ENCODE assay signal across 15 mouse cellular contexts in genomic region chr5:100861811-100862210, GRCm38 (mm10). TPM values are rescaled to one million over a fixed set of nuclear protein-coding genes. Genes with fewer than 3 reads are reported as not detected.
DNase-seq lines count a peak whose midpoint lies in the region; ATAC-seq and TF ChIP-seq lines count a peak whose summit lies in the region.
"Had no signal": no experiment of that assay in that cellular context is flagged by ENCODE, and none has a peak within 500 bp of the region (broad histone marks: within the 10 kb centered on the region; RNA-seq: fewer than 3 reads in every experiment).

No protein-coding gene starts in this region.

- no peak for TF ChIP-seq POLR2A in heart, adult 2 months (IDR thresholded peaks at IDR 0.05; ENCODE audit: insufficient read depth, low read depth, low read length)
- TF ChIP-seq POLR2A in small intestine, adult 2 months (IDR thresholded peaks at IDR 0.05; ENCODE audit: low read depth, low read length) = no peak

- WGBS in heart, adult 2 months = 61% methylated on average over 7 of the region's 7 CpGs
- WGBS in lung, postnatal 0 days = 79% methylated on average over 7 of the region's 7 CpGs
- WGBS in small intestine, adult 2 months = 72% methylated on average over 7 of the region's 7 CpGs

- no peaks in the 10 kb centered on the region for H3K9me3 ChIP-seq in lung, postnatal 0 days (ENCODE audit: low read length)
- H3K9me3 ChIP-seq: liver, embryonic 13.5 days; neural tube, embryonic 12.5 days had no signal

- no peak for TF ChIP-seq CTCF in heart, adult 2 months (IDR thresholded peaks at IDR 0.05)
- TF ChIP-seq CTCF in lung, postnatal 0 days (IDR thresholded peaks at IDR 0.05) = no peak
- TF ChIP-seq CTCF in small intestine, adult 2 months (IDR thresholded peaks at IDR 0.05; ENCODE audit: extremely low read depth, insufficient read length, insufficient replicate concordance, low read depth, low read length) = no peak

- H3K27ac ChIP-seq in heart, adult 2 months = peak overlapping the region; percentile 71
- no peak overlapping the region for H3K27ac ChIP-seq in lung, postnatal 0 days (ENCODE audit: low read length)
- peak overlapping the region; percentile 88 for H3K27ac ChIP-seq in small intestine, adult 2 months (ENCODE audit: insufficient read depth, low read depth, low read length)
- H3K27ac ChIP-seq: liver, embryonic 13.5 days; neural tube, embryonic 12.5 days had no signal

- TF ChIP-seq EP300 in heart, adult 2 months (IDR thresholded peaks at IDR 0.05; ENCODE audit: insufficient read depth, low read depth, low read length) = no peak
- no peak for TF ChIP-seq EP300 in lung, postnatal 0 days (IDR thresholded peaks at IDR 0.05)

- no peaks in the 10 kb centered on the region for H3K79me2 ChIP-seq in heart, adult 2 months (replicated peaks; ENCODE audit: control insufficient read depth, insufficient read depth, low read length)

- intact Hi-C loops in heart, adult 2 months (cut with DNase I) = loop anchor here (1.0 kb wide), 1 partner anchor 16 kb away; no protein-coding TSS in a partner anchor

- peaks cover 11% of the 10 kb centered on the region for H3K4me1 ChIP-seq in heart, adult 2 months (ENCODE audit: control insufficient read depth, insufficient read depth, low read length)
- H3K4me1 ChIP-seq in lung, postnatal 0 days (ENCODE audit: insufficient read depth, low read depth, low read length) = no peaks in the 10 kb centered on the region
- peaks cover 36% of the 10 kb centered on the region for H3K4me1 ChIP-seq in small intestine, adult 2 months (ENCODE audit: control insufficient read depth, insufficient read depth, insufficient read length, low read length)
- H3K4me1 ChIP-seq: neural tube, embryonic 12.5 days had no signal

- no peaks in the 10 kb centered on the region for H3K36me3 ChIP-seq in heart, adult 2 months (ENCODE audit: control insufficient read depth, insufficient read depth, low read length)
- H3K36me3 ChIP-seq in lung, postnatal 0 days (ENCODE audit: insufficient read depth, low read length) = no peaks in the 10 kb centered on the region
- H3K36me3 ChIP-seq in small intestine, adult 2 months (ENCODE audit: control insufficient read depth, insufficient read depth, low read length) = peaks cover 5% of the 10 kb centered on the region
- H3K36me3 ChIP-seq: liver, embryonic 13.5 days; neural tube, embryonic 12.5 days had no signal

- DNase-seq in heart, adult 2 months = no peak
- no peak for DNase-seq in heart, adult 18-20 months
- DNase-seq in lung, postnatal 0 days (ENCODE audit: low spot score) = no peak
- no peak for DNase-seq in lung, postnatal 25 days (ENCODE audit: low spot score)
- no peak for DNase-seq in layer of hippocampus, adult 9-11 months
- no peak for DNase-seq in cerebellum, postnatal 10 days
- DNase-seq: kidney, postnatal 14 days; liver, embryonic 13.5 days; midbrain, embryonic 14.5 days; right cerebral cortex, postnatal 25 days had no signal

- H3K4me3 ChIP-seq in heart, adult 2 months = no peak overlapping the region
- H3K4me3 ChIP-seq in lung, postnatal 0 days (ENCODE audit: low read depth, low read length) = no peak overlapping the region
- no peak overlapping the region for H3K4me3 ChIP-seq in small intestine, adult 2 months (ENCODE audit: low read depth, low read length)
- H3K4me3 ChIP-seq: liver, embryonic 13.5 days; neural tube, embryonic 12.5 days had no signal

- H3K9ac ChIP-seq in heart, adult 2 months (ENCODE audit: low read depth, low read length) = no peak overlapping the region
- H3K9ac ChIP-seq in lung, postnatal 0 days (replicated peaks; ENCODE audit: low read depth) = no peak overlapping the region
- H3K9ac ChIP-seq: liver, embryonic 13.5 days; neural tube, embryonic 12.5 days had no signal

- no peaks in the 10 kb centered on the region for H3K27me3 ChIP-seq in heart, adult 2 months (ENCODE audit: control insufficient read depth, insufficient read depth, low read length)
- H3K27me3 ChIP-seq in lung, postnatal 0 days (replicated peaks; ENCODE audit: insufficient read depth, low read length) = no peaks in the 10 kb centered on the region
- H3K27me3 ChIP-seq in small intestine, adult 2 months (ENCODE audit: control insufficient read depth, insufficient read depth, low read length) = no peaks in the 10 kb centered on the region
- H3K27me3 ChIP-seq: liver, embryonic 13.5 days; neural tube, embryonic 12.5 days had no signal

- no peak overlapping the region for H3K4me2 ChIP-seq in lung, postnatal 0 days (replicated peaks; ENCODE audit: low read depth, low read length)
- H3K4me2 ChIP-seq: liver, embryonic 13.5 days; neural tube, embryonic 12.5 days had no signal

- peak; percentile 52 for ATAC-seq in lung, postnatal 0 days
- peak; percentile 25 for ATAC-seq in granulocyte monocyte progenitor cell, adult 5-6 weeks (replicated peaks; ENCODE audit: poor library complexity, severe bottlenecking)
- ATAC-seq: hindbrain, embryonic 16.5 days had no signal

RNA-seq across cellular contexts. Expression of gene Gpat3, which starts 16.3 kb away (rescaled TPM):
- 10 to 100 TPM; 22.1 to 24.2 TPM for total RNA-seq in heart, adult 2 months (2021)
- 7.1 and 11.8 TPM in 2 replicates for polyA plus RNA-seq in heart, adult 2 months (2012; rRNA removed)
- 10 to 100 TPM; 19.8 to 26.1 TPM for total RNA-seq in heart, adult 18-20 months (2021)
- 2.3 and 2.9 TPM in 2 replicates for polyA plus RNA-seq in lung, postnatal 0 days (2015; fragmentation: Nextera tagmentation; extraction: Ambion mirVana)
- 0.38 TPM in 1 of 2 replicates, not detected in the other for total RNA-seq in granulocyte monocyte progenitor cell, adult 5-6 weeks (2014; fragmentation: Nextera tagmentation)
- total RNA-seq in granulocyte monocyte progenitor cell, adult 5-6 weeks (2017) = not detected in 2 replicates
- 10.9 and 28.4 TPM in 2 replicates for polyA plus RNA-seq in small intestine, adult 2 months (2012; rRNA removed)
- total RNA-seq: common myeloid progenitor, adult 5-6 weeks had no signal

RNA-seq across cellular contexts. Expression of gene Abraxas1, which starts 41.0 kb away (rescaled TPM):
- 1 to 10 TPM; 8.3 to 9.0 TPM for total RNA-seq in heart, adult 2 months (2021)
- polyA plus RNA-seq in heart, adult 2 months (2012; rRNA removed) = 6.9 and 12.5 TPM in 2 replicates
- 10 to 100 TPM in 1 of 2 experiments, 1 to 10 TPM in 1; 8.8 to 11.0 TPM for total RNA-seq in heart, adult 18-20 months (2021)
- polyA plus RNA-seq in lung, postnatal 0 days (2015; fragmentation: Nextera tagmentation; extraction: Ambion mirVana) = 11.4 and 11.6 TPM in 2 replicates
- 30.5 and 39.9 TPM in 2 replicates for total RNA-seq in granulocyte monocyte progenitor cell, adult 5-6 weeks (2014; fragmentation: Nextera tagmentation)
- total RNA-seq in granulocyte monocyte progenitor cell, adult 5-6 weeks (2017) = 28.8 and 33.0 TPM in 2 replicates
- polyA plus RNA-seq in small intestine, adult 2 months (2012; rRNA removed) = 0.63 and 0.95 TPM in 2 replicates

Comparison
In these comparisons a context has a peak if more than half of its experiments do, and no peak if none do; other contexts are left out.
1. RNA of gene Gpat3, which starts 16.3 kb away (total RNA-seq): 19.8 to 26.1 TPM in heart, adult 18-20 months and 22.1 to 24.2 TPM in heart, adult 2 months; 0.38 TPM in granulocyte monocyte progenitor cell, adult 5-6 weeks; every median in the first group is over 10 times any median in the second.